Mouse (Mus musculus) heart, postnatal 25 days (tissue): ENCODE measurements around the gene Eps15. TPM values are rescaled to one million over a fixed set of nuclear protein-coding genes. Genes with fewer than 3 reads are reported as not detected.
"Not testable (repeated sequence)": the region's sequence is repeated elsewhere in the genome, so short reads cannot be mapped to it uniquely, and the experiment has no call there.

Experiments used
- DNase-seq: peaks from one replicate; pipeline ENCODE4 v3.0.0; 2022; ENCODE audit warnings: low spot score
- intact Hi-C: fragments of 180-260 bp; cut with DNase I; formaldehyde crosslinking; loops from one replicate; pipeline ENCODE4 v1.15.1; 2025
- total RNA-seq, 2 experiments: library from RNA; stranded (reverse); gene quantifications; 2 replicates each; pipeline ENCODE4 v1.2.3; 2021

The Eps15 gene
- total RNA-seq, 2 experiments from 2014 or later = 42.6 to 47.6 TPM

GRCm38 (mm10) chr4:109393229-109393779 is 113.2 kb downstream of the Eps15 start:
- intact Hi-C loops = no loop called here
- no peak for DNase-seq

DNA sequence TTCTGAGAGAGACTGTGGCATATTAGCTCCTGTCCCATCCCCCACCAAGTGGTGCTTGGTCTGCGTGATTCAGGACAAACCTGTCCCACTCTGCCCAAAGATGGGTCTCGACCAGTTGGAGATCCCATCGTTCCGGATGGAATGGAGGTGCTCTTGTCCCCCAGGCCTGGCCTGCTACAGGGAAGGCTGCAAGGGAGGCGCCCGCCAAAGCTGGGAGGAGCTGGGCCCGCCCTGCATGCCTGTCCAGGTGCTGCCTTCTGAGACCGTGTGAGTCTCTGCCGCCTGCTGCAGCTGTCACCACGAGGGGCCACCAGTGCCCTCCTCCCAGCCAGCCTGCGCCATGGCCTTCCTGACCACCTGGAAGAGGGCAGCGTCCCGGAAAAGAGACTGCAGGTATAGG is 113.8 kb downstream of the Eps15 start:
- intact Hi-C loops = no loop called here
- DNase-seq = no peak

- intact Hi-C loops = no loop called here
- no peak for DNase-seq
Measured at GRCm38 (mm10) chr4:109394314-109395074, 114.4 kb downstream of the Eps15 start.

DNA sequence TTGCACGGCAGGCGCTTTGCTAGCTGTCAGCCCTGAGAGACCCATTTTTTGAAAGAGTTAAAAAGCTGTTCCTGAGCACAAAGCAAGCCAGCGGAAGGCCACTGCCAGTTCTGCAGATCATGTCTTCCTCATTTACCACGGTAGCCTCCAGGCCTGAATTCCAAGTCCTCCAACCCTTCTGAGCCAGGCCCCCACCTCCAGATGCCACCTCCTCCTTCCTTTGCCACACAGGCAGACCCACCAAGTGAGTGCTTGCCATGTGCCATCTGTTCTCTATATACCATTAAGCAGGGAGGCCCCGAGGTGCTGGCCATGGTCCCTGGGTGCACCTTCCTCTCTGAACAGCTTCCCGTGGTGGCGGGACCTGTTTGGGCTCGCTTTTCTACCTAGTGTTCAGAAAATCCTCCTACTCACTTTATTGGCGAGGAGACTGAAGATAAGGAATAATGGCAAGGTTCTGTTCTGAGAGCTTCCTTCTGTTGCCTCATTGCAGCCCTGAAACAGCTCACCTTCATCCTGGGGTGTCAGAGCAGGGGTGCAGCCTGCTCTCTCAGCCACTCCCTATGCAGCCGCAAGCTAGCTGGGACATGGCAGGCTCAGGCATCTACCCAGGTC is 120.4 kb downstream of the Eps15 start:
- intact Hi-C loops = no loop called here
- no peak for DNase-seq

DNA sequence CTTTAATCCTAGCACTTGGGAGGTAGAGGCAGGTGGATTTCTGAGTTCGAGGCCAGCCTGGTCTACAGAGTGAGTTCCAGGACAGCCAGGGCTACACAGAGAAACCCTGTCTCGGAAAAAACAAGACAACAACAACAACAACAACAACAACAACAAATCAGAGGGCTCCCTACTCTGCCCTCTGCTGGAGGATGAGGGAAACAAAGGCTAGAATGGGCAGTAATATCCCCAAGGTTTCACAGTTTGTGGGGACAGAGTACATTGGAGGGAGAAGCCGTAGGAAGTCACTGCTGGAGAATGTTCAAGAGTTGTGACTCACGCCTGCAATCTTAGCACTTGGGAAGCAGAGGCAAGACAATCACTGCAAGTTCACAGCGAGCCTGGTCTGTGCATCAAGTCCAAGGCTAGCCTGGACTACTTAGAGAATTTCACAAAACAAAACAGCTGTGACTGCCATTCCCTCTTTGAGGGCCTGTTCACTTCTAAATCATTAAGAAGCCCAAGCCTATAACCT is 121.2 kb downstream of the Eps15 start:
- DNase-seq = no peak
- intact Hi-C loops = no loop called here

DNA sequence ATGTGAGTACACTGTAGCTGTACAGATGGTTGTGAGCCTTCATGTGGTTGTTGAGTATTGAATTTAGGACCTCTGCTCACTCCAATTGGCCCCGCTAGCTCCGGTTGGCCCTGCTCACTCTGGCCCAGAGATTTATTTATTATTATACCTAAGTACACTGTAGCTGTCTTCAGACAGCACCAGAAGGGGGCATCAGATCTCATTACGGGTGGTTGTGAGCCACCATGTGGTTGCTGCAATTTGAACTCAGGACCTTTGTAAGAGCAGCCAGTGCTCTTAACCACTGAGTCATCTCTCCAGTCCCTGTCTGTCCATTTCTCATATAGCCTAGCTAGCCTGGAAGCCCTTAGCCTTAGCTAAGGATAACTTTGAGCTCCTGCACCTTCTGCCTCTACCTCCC is 124.8 kb downstream of the Eps15 start:
- not testable (repeated sequence) for DNase-seq
- intact Hi-C loops = loop anchor here (5.0 kb wide), 1 partner anchor 123 kb away; the partner anchor contains the start of gene Eps15

- DNase-seq = no peak
- intact Hi-C loops = loop anchor here (5.0 kb wide), 1 partner anchor 123 kb away; the partner anchor contains the start of gene Eps15
Measured at GRCm38 (mm10) chr4:109405415-109405814, 125.3 kb downstream of the Eps15 start.

GRCm38 (mm10) chr4:109406054-109406485 is 126.0 kb downstream of the Eps15 start:
- intact Hi-C loops = loop anchor here (5.0 kb wide), 1 partner anchor 124 kb away; the partner anchor contains the start of gene Eps15
- peak; percentile 70 for DNase-seq

DNA sequence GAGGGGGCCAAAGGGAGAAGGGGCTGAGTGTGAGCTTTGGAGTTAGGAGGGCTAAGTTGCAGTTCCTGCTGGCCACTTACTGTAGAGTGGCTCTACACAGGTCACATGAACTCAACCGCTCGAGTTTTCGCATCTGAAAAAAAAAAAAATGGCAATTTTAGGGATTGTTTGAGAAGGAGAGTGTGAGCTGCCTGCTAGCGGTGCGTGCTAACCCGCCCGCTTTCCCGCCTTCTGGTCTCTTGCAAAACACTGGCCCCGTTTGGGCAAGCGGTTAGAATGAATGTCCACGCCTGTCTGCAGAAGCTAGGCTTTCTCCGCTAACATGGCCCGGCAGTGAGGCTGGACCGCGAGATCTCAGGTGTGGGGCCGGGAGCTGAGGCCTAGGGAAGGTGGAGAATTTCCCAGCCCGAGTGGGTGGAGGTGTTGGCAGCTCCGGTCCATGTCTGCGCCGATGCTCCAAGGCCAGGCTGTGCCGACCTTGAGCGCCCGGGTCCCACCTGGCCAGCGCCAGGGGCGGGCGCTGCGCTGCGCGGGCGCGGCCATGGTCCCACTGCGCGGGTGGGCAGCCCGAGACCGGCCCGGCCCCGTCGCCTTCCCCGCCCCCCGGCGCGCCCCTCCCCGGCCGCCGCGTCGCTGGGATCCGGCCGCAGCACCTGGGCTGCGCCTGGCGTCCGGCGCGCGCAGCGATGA is 126.6 kb downstream of the Eps15 start, which contains the start of gene Ttc39a:
Gene Ttc39a, plus strand, starts transcription at position 138 of the 690 bp plus-strand sequence.
- no peak for DNase-seq

DNA sequence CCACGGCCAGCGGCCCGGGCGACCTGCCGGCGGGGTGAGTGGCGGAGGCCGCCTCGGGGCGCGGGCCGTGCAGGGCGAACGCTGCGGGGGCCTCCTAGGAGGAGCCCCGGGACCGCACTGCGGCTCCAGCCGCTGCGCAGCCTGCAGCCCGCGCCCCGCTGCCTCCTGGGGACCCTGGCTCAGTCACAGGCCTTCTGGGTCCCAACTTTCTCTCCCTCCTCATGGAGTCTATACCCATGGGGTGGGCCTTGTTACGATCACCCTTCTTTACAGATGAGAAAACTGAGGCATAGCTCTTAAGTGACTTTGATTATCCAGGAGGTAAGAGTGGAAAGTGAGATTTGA is 127.1 kb downstream of the Eps15 start:
- intact Hi-C loops = loop anchor here (5.0 kb wide), 1 partner anchor 125 kb away; the partner anchor contains the start of gene Eps15
- no peak for DNase-seq

More for the DNA sequence above, 126.6 kb downstream of the Eps15 start, which contains the start of gene Ttc39a:
- intact Hi-C loops = loop anchor here (5.0 kb wide), 1 partner anchor 124 kb away; the partner anchor contains the start of gene Eps15

- no peak for DNase-seq
- intact Hi-C loops = loop anchor here (5.0 kb wide), 1 partner anchor 126 kb away; the partner anchor contains the start of gene Eps15
Measured at GRCm38 (mm10) chr4:109407701-109408485, 127.8 kb downstream of the Eps15 start.

- no peak for DNase-seq
- intact Hi-C loops = no loop called here
Measured at GRCm38 (mm10) chr4:109410681-109411376, 130.8 kb downstream of the Eps15 start.

- intact Hi-C loops = no loop called here
- no peak for DNase-seq
Measured at GRCm38 (mm10) chr4:109411377-109411967, 131.4 kb downstream of the Eps15 start.

- intact Hi-C loops = no loop called here
- no peak for DNase-seq
Measured at GRCm38 (mm10) chr4:109412233-109412632, 132.2 kb downstream of the Eps15 start.

DNA sequence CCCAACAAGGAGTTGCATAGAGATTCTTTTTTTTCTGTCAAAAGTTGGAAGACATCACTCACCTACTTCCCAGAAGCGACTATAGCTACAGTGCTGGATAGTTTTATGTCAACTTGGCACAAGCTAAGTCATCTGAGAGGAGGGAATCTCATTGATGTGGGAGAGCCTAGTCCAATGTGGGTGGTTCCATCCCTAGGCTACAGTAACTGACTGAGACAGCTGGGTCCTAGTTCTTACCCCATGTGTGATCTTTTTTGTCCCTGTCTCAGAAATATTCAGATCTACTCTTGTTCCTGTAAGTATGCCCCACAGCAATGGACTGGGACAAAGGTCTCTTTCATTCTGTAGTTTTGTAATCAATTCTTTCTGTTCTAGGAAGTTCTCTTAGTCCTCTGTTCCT is 137.9 kb downstream of the Eps15 start:
- DNase-seq = no peak
- intact Hi-C loops = no loop called here

DNA sequence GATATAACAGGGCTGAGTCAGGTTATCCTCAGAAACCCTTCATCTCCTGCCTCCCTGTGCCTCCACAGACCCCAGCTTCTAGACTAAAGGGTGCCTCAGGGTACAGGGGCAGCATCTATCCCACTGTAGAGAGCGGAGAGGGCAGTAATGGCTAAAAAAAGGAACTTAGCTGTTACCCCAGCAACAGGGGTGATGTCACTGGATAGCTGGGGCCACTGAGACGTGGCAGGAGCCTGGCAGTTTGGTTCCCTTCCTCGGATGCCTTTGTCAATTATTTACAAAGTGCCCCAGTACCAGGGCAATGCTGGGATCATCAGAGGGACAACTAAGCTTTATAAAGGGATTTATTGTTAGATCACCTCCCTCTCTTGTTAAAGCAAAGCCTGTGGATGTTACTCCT is 138.9 kb downstream of the Eps15 start:
- intact Hi-C loops = no loop called here
- DNase-seq = no peak

DNA sequence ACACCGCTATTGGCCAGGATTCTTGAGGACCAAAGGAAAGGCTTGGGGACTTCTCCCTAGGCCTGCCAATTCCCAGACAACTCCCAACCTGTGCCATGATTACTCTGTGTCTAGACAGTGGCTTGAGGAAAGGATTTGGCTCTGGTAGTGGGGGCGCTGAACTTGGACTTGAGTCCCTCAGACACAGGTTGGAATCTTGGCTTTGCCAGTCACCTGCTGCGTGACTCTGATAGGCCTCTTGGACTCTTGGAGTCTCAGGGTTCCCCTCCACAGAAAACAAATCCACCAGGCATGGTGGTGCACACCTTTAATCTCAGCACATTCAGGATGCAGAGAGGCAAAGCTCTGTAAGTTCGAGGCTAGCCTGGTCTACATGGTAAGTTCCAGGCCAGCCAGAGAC is 139.5 kb downstream of the Eps15 start:
- intact Hi-C loops = no loop called here
- DNase-seq = no peak

DNA sequence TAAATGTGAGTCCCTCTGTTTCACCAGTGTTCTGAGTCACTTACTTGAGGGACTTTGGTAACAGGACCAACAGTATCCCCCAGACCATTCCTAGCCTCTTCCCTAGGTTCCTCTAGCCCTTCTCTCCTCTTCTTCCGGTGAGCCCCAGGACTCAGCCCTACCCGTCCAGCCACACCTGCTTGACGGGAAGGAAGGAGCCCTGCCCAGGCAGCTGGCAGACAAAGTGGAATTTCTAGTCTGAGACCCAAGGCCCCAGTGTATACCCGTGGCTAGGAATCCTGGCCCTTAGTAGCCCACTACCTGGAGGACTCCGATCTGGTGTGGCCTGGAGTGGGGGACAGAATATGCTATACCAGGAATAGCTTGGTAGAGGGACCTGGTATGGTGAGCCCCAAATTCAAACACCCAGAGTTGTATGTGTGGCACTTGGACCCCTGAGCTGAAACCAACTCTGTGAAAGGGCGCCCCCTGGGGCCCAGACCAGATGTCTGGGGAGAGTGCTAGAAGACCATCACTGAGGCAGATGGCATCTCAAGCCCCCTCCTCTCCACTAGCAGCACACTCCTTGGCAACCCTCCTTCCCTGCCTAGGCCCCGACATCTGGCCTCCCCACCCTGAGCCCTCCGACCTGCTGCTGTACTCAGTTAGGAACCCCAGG is 140.2 kb downstream of the Eps15 start:
- no peak for DNase-seq
- intact Hi-C loops = no loop called here
